Mouse (Mus musculus): ENCODE results near the gene Plekhm1. TPM values are rescaled to one million over a fixed set of nuclear protein-coding genes. Genes with fewer than 3 reads are reported as not detected.

Plekhm1 gene
- polyA plus RNA-seq, 1 experiment from 2014 or later = 8.9 TPM

GRCm38 (mm10) chr11:103344494-103345332 lies 67.8 kb downstream of the Plekhm1 start:
- H3K4me1 ChIP-seq (ENCODE audit: control insufficient read depth, insufficient read depth, low read length) = peaks cover 26% of the 10 kb centered on the region; the same call in 1 of the 2 replicates
- 73% methylated on average over 19 of the region's 19 CpGs for WGBS
- H3K27ac ChIP-seq (ENCODE audit: low read depth, low read length) = no peak overlapping the region
- H3K9me3 ChIP-seq (ENCODE audit: control insufficient read depth, low read length) = no peaks in the 10 kb centered on the region
- H3K9ac ChIP-seq (ENCODE audit: low read depth, low read length) = no peak overlapping the region
- H3K4me3 ChIP-seq (ENCODE audit: low read length) = no peak overlapping the region
- H3K36me3 ChIP-seq (ENCODE audit: control insufficient read depth, insufficient read depth, low read length) = no peaks in the 10 kb centered on the region
- no peak for ATAC-seq (ENCODE audit: low FRiP score, low TSS enrichment)
- H3K27me3 ChIP-seq (ENCODE audit: control insufficient read depth, insufficient read depth, low read length) = no peaks in the 10 kb centered on the region
- no peak overlapping the region for H3K4me2 ChIP-seq (replicated peaks; ENCODE audit: low read depth, low read length)

GRCm38 (mm10) chr11:103343881-103344280 lies 68.6 kb downstream of the Plekhm1 start:
- Histone ChIP-seq H3K9me3 (ENCODE audit: control insufficient read depth, low read length) (no peaks in the 10 kb centered on the region), H3K4me3 (ENCODE audit: low read length) (no peak overlapping the region), H3K27me3 (ENCODE audit: control insufficient read depth, insufficient read depth, low read length) (no peaks in the 10 kb centered on the region), H3K36me3 (ENCODE audit: control insufficient read depth, insufficient read depth, low read length) (no peaks in the 10 kb centered on the region), H3K27ac (ENCODE audit: low read depth, low read length) (no peak overlapping the region), H3K9ac (ENCODE audit: low read depth, low read length) (no peak overlapping the region), H3K4me1 (ENCODE audit: control insufficient read depth, insufficient read depth, low read length) (peaks cover 34% of the 10 kb centered on the region; the same call in 1 of the 2 replicates), H3K4me2 (replicated peaks; ENCODE audit: low read depth, low read length) (no peak overlapping the region)
- no peak for ATAC-seq (ENCODE audit: low FRiP score, low TSS enrichment)
- WGBS = 78% methylated on average over 1 of the region's 1 CpGs

GRCm38 (mm10) chr11:103343063-103343462 lies 69.4 kb downstream of the Plekhm1 start:
- Histone ChIP-seq H3K4me3 (ENCODE audit: low read length) (no peak overlapping the region), H3K4me1 (ENCODE audit: control insufficient read depth, insufficient read depth, low read length) (peaks cover 34% of the 10 kb centered on the region; the same call in 1 of the 2 replicates), H3K9ac (ENCODE audit: low read depth, low read length) (no peak overlapping the region), H3K27me3 (ENCODE audit: control insufficient read depth, insufficient read depth, low read length) (no peaks in the 10 kb centered on the region), H3K9me3 (ENCODE audit: control insufficient read depth, low read length) (no peaks in the 10 kb centered on the region), H3K27ac (ENCODE audit: low read depth, low read length) (no peak overlapping the region), H3K36me3 (ENCODE audit: control insufficient read depth, insufficient read depth, low read length) (no peaks in the 10 kb centered on the region), H3K4me2 (replicated peaks; ENCODE audit: low read depth, low read length) (no peak overlapping the region)
- ATAC-seq (ENCODE audit: low FRiP score, low TSS enrichment) = no peak
- WGBS = 86% methylated on average over 6 of the region's 6 CpGs

- peak overlapping the region; percentile 53; the same call in 1 of the 2 replicates for H3K9ac ChIP-seq (ENCODE audit: low read depth, low read length)
- WGBS = 4% methylated on average over 7 of the region's 7 CpGs
- H3K27ac ChIP-seq (ENCODE audit: low read depth, low read length) = peak overlapping the region; percentile 88
- peak overlapping the region; percentile 49 for H3K4me2 ChIP-seq (replicated peaks; ENCODE audit: low read depth, low read length)
- ATAC-seq (ENCODE audit: low FRiP score, low TSS enrichment) = peak; percentile 81
- H3K4me3 ChIP-seq (ENCODE audit: low read length) = no peak overlapping the region
- H3K9me3 ChIP-seq (ENCODE audit: control insufficient read depth, low read length) = no peaks in the 10 kb centered on the region
- H3K27me3 ChIP-seq (ENCODE audit: control insufficient read depth, insufficient read depth, low read length) = no peaks in the 10 kb centered on the region
- no peaks in the 10 kb centered on the region for H3K36me3 ChIP-seq (ENCODE audit: control insufficient read depth, insufficient read depth, low read length)
- peaks cover 27% of the 10 kb centered on the region; the same call in 1 of the 2 replicates for H3K4me1 ChIP-seq (ENCODE audit: control insufficient read depth, insufficient read depth, low read length)
Observed at GRCm38 (mm10) chr11:103340677-103341076, 71.8 kb downstream of the Plekhm1 start.

- H3K27me3 ChIP-seq (ENCODE audit: control insufficient read depth, insufficient read depth, low read length) = no peaks in the 10 kb centered on the region
- H3K9ac ChIP-seq (ENCODE audit: low read depth, low read length) = peak overlapping the region; percentile 53
- no peaks in the 10 kb centered on the region for H3K9me3 ChIP-seq (ENCODE audit: control insufficient read depth, low read length)
- H3K36me3 ChIP-seq (ENCODE audit: control insufficient read depth, insufficient read depth, low read length) = no peaks in the 10 kb centered on the region
- H3K4me3 ChIP-seq (ENCODE audit: low read length) = peak overlapping the region; percentile 25
- H3K27ac ChIP-seq (ENCODE audit: low read depth, low read length) = peak overlapping the region; percentile 88
- peak; percentile 53 for ATAC-seq (ENCODE audit: low FRiP score, low TSS enrichment)
- peak overlapping the region; percentile 49 for H3K4me2 ChIP-seq (replicated peaks; ENCODE audit: low read depth, low read length)
- H3K4me1 ChIP-seq (ENCODE audit: control insufficient read depth, insufficient read depth, low read length) = peaks cover 27% of the 10 kb centered on the region; the same call in 1 of the 2 replicates
- 41% methylated on average over 19 of the region's 19 CpGs for WGBS
Observed at GRCm38 (mm10) chr11:103340130-103340529, 72.4 kb downstream of the Plekhm1 start.

GRCm38 (mm10) chr11:103339414-103340119 lies 72.9 kb downstream of the Plekhm1 start:
- Histone ChIP-seq H3K4me1 (ENCODE audit: control insufficient read depth, insufficient read depth, low read length) (peaks cover 27% of the 10 kb centered on the region; the same call in 1 of the 2 replicates), H3K27ac (ENCODE audit: low read depth, low read length) (peak overlapping the region; percentile 88), H3K9me3 (ENCODE audit: control insufficient read depth, low read length) (no peaks in the 10 kb centered on the region), H3K27me3 (ENCODE audit: control insufficient read depth, insufficient read depth, low read length) (no peaks in the 10 kb centered on the region), H3K4me2 (replicated peaks; ENCODE audit: low read depth, low read length) (peak overlapping the region; percentile 49), H3K36me3 (ENCODE audit: control insufficient read depth, insufficient read depth, low read length) (no peaks in the 10 kb centered on the region), H3K9ac (ENCODE audit: low read depth, low read length) (peak overlapping the region; percentile 53), H3K4me3 (ENCODE audit: low read length) (peak overlapping the region; percentile 25)
- WGBS = 25% methylated on average over 19 of the region's 19 CpGs
- peak; percentile 80 for ATAC-seq (ENCODE audit: low FRiP score, low TSS enrichment)

GRCm38 (mm10) chr11:103338671-103339070 lies 73.8 kb downstream of the Plekhm1 start:
- Histone ChIP-seq H3K9me3 (ENCODE audit: control insufficient read depth, low read length) (no peaks in the 10 kb centered on the region), H3K27ac (ENCODE audit: low read depth, low read length) (no peak overlapping the region), H3K4me2 (replicated peaks; ENCODE audit: low read depth, low read length) (no peak overlapping the region), H3K4me1 (ENCODE audit: control insufficient read depth, insufficient read depth, low read length) (peaks cover 24% of the 10 kb centered on the region; the same call in 1 of the 2 replicates), H3K36me3 (ENCODE audit: control insufficient read depth, insufficient read depth, low read length) (no peaks in the 10 kb centered on the region), H3K9ac (ENCODE audit: low read depth, low read length) (no peak overlapping the region), H3K4me3 (ENCODE audit: low read length) (no peak overlapping the region), H3K27me3 (ENCODE audit: control insufficient read depth, insufficient read depth, low read length) (peaks cover 8% of the 10 kb centered on the region)
- no peak for ATAC-seq (ENCODE audit: low FRiP score, low TSS enrichment)
- WGBS = 95% methylated on average over 6 of the region's 6 CpGs

GRCm38 (mm10) chr11:103338119-103338518 lies 74.4 kb downstream of the Plekhm1 start:
- no peak for ATAC-seq (ENCODE audit: low FRiP score, low TSS enrichment)
- no peaks in the 10 kb centered on the region for H3K9me3 ChIP-seq (ENCODE audit: control insufficient read depth, low read length)
- no peak overlapping the region for H3K4me2 ChIP-seq (replicated peaks; ENCODE audit: low read depth, low read length)
- H3K36me3 ChIP-seq (ENCODE audit: control insufficient read depth, insufficient read depth, low read length) = no peaks in the 10 kb centered on the region
- H3K27me3 ChIP-seq (ENCODE audit: control insufficient read depth, insufficient read depth, low read length) = peaks cover 14% of the 10 kb centered on the region
- no peak overlapping the region for H3K4me3 ChIP-seq (ENCODE audit: low read length)
- no peak overlapping the region for H3K27ac ChIP-seq (ENCODE audit: low read depth, low read length)
- H3K9ac ChIP-seq (ENCODE audit: low read depth, low read length) = no peak overlapping the region
- H3K4me1 ChIP-seq (ENCODE audit: control insufficient read depth, insufficient read depth, low read length) = peaks cover 24% of the 10 kb centered on the region; the same call in 1 of the 2 replicates
- WGBS = 86% methylated on average over 7 of the region's 7 CpGs
